Comparison of ENCODE assay signal across 9 mouse cellular contexts in the genomic region with DNA sequence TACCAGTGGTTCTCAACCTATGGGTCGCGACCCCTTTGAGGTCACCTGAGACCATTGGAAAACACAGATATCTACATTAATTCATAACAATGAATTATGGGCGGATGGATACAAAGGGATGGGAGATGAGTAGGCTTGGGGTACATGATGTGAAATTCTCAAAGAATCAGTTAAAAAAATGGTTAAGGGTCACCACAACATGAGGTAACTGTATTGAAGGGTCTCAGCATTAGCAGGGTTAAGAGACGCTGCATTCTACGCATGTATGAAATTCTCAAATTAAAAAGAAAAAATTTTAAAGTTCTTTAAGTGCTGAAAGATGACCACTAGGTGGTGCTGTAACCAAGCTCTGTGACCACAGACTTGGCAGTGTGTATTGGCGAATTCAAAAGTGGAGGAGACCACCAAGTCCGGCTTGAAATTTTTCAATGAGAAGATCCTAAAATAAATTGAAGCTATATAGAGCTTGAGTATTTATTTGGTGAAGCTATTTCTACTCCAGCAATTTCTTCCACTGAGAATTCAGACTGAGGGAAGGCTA. TPM values are rescaled to one million over a fixed set of nuclear protein-coding genes. Genes with fewer than 3 reads are reported as not detected.
DNase-seq lines count a peak whose midpoint lies in the region; ATAC-seq lines count a peak whose summit lies in the region.
"Had no signal": no experiment of that assay in that cellular context is flagged by ENCODE, and none has a peak within 500 bp of the region (broad histone marks: within the 10 kb centered on the region; RNA-seq: fewer than 3 reads in every experiment).

No protein-coding gene starts in this region.

- H3K9me3 ChIP-seq in midbrain, embryonic 13.5 days: no peaks in the 10 kb centered on the region
- H3K9me3 ChIP-seq: limb, embryonic 12.5 days had no signal

- no peak overlapping the region for H3K4me3 ChIP-seq in midbrain, embryonic 13.5 days (replicated peaks)
- H3K4me3 ChIP-seq: limb, embryonic 12.5 days had no signal

- DNase-seq in frontal cortex, postnatal 36 days (ENCODE audit: low spot score in 2 of 2): peak; percentile 23 to 39
- DNase-seq in frontal cortex, postnatal 25 days (ENCODE audit: low spot score in 2 of 2): no peak
- DNase-seq in right cerebral cortex, adult 18-20 months: peak; percentile 23
- DNase-seq in right cerebral cortex, postnatal 36 days (ENCODE audit: low spot score in 2 of 2): no peak
- DNase-seq in cerebellum, postnatal 10 days: peak; percentile 74 to 86
- peak; percentile 85 for DNase-seq in induced T-regulatory cell, adult 2 months (ENCODE audit: low read depth)

- 49% methylated on average over 7 of the region's 7 CpGs for WGBS in midbrain, embryonic 13.5 days

- H3K27ac ChIP-seq in midbrain, embryonic 13.5 days: no peak overlapping the region
- H3K27ac ChIP-seq: limb, embryonic 12.5 days had no signal

- H3K36me3 ChIP-seq in midbrain, embryonic 13.5 days: no peaks in the 10 kb centered on the region
- H3K36me3 ChIP-seq: limb, embryonic 12.5 days had no signal

- H3K4me1 ChIP-seq in midbrain, embryonic 13.5 days (replicated peaks): no peaks in the 10 kb centered on the region
- H3K4me1 ChIP-seq: limb, embryonic 12.5 days had no signal

- peaks cover 13% of the 10 kb centered on the region for H3K27me3 ChIP-seq in midbrain, embryonic 13.5 days

- no peak overlapping the region for H3K4me2 ChIP-seq in midbrain, embryonic 13.5 days (replicated peaks)
- H3K4me2 ChIP-seq: limb, embryonic 12.5 days had no signal

- no peak overlapping the region for H3K9ac ChIP-seq in midbrain, embryonic 13.5 days (replicated peaks)
- H3K9ac ChIP-seq: limb, embryonic 12.5 days had no signal

- ATAC-seq in midbrain, embryonic 13.5 days: peak; percentile 24; the same call in 1 of the 2 replicates
- no peak for ATAC-seq in inflammation-experienced regulatory T-cells, adult 6 months

RNA-seq across cellular contexts. Expression of gene Exoc6, which starts 20.2 kb away (rescaled TPM):
- 12.6 and 13.0 TPM in 2 replicates for polyA plus RNA-seq in midbrain, embryonic 13.5 days (2015; fragmentation: Nextera tagmentation; extraction: Ambion mirVana)
- 10 to 100 TPM; 33.8 to 49.4 (median 36.4) TPM for polyA plus RNA-seq in inflammation-experienced regulatory T-cells, adult 6 months (2017; shearing (Covaris generic))

Comparison
In these comparisons a context has a peak if more than half of its experiments do, and no peak if none do; other contexts are left out.
1. DNase-seq: peak in frontal cortex, postnatal 36 days (2 of 2), right cerebral cortex, adult 18-20 months (single experiment), cerebellum, postnatal 10 days (2 of 2) and induced T-regulatory cell, adult 2 months (single experiment); none in frontal cortex, postnatal 25 days (0 of 2) and right cerebral cortex, postnatal 36 days (0 of 2).